Mouse (Mus musculus) CD4-positive, CD25-positive, alpha-beta regulatory T cell (primary cell): Measurements from ENCODE around the gene Pgls. TPM values are rescaled to one million over a fixed set of nuclear protein-coding genes. Genes with fewer than 3 reads are reported as not detected.

Experiments
- polyA plus RNA-seq: library from polyadenylated mRNA; unstranded; fragments of 100-300 nt; shearing (Covaris generic); gene quantifications from one replicate; pipeline ENCODE4 v1.2.1, GENCODE M21; 2017

Gene Pgls
- 115 TPM for polyA plus RNA-seq

DNA sequence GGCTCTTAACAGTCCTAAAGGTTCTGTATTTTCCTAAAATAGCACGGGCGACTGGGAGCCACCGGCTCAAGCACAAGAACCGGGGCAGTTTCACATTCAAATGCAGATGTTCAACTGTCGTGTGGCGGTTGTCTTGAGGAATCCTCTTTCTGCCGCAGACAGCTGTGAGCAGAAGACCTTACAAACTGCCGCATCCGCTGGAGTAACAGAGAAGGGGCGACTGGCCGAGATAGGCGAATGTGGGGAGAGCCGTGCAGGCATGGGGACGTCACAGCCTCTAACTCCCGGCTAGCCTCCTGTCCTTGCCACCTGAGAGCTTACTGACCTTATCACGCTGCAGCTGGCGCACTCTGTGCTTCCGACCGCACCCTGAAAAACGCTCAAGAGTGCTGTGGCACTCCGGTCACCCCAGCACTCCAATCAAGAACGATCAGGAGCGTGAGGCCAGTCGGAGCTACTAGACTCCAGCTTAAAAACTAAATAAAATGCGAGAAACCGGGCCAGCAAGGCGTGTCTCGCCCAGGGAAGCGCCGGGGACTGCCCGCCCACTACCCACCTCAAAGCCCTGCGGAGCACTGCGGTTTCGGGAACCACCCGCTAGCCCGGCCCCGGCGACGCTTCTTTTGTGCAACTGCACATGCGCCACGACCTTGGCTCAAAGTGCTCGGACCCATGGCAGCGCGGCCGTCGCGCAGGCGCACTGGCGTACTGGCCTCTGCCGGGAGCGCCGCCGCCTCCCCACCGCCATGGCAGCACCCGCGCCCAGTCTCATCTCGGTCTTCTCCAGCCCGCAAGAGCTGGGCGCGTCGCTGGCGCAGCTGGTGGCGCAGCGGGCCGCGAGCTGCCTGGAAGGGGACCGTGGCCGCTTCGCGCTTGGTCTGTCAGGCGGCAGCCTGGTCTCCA, at the start of gene Pgls:
Gene Pgls, plus strand, starts transcription at position 706 of the 903 bp plus-strand sequence.

DNA sequence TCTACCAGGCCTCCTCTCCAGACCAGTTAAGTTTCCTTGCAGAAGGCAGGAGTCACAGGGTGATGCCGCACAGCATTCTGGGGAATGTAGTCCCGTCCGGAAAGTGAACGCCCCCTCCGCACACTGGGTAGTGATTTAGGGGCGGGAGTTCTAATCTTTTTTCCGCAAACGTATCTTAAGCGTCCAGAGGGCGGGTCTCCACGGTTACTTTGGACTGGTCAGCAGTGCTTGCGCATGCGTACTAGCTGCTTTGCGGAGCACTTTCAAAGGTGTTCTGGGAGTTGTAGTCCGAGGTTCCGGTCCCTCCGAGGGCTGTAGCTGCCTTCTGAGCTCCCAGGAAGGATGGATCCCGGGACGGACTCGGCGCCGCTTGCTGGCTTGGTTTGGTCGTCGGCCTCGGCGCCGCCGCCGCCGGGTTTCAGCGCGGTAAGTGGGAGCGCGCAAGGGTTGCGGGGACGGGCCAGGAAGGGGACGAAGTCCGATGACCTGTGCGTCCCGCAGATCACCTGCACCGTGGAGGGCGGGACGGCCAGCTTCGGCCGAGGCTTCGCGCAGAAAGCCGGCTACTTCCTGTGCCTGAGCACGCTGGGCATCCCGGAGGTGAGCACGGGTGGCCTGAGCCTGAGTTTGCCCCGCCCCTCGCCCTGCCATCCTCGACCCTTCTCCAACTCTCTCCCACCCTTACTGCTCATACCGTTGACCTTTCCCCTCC, 49.2 kb upstream of the Pgls start, which contains the start of gene Mvb12a:
Gene Mvb12a, plus strand, starts transcription at position 291 of the 712 bp plus-strand sequence.

DNA sequence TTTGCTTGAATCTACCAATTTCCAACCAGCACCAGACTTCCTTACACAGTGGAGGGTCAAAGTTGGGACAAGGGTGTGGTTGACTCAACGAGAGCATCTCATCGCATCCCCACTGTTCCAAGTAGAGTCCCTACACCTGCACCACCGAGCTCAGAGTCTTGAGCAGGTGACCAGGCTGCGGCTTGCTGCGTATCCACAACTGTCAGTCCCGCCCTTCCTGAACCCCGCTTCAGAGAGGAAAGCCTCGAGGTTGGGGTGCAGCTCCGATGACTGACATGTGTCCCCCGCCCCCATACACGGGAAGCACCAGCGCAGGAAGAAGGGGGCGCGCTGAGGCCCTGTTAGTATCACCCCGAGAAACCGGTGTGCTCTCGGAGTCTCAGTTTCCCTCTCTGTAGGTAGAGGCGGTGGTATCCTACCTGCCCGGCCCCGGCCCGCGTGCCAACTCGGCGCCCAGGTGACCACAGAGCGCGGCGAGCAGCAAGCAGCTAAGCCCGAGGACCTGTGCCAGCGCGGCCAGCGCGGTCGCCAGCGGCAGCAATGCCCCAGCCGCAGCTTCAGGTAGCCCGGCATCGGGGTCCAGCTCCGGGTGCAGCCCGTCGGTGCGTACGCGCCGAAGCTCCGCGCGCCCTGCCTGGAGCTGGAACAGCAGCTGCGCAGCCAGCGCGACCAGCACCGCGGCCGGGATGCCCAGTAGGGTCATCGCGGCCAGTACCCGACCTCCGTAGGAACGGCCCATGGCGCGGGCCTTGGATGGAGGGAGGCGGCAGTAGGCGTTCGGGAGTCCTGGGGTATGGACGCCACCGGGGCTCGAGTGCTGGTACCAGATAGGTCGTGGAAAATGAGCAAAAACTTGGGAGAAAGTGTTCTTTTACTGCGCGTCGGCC, 33.7 kb upstream of the Pgls start, which contains the start of gene Tmem221:
Gene Tmem221, minus strand, starts transcription at position 801 of the 887 bp plus-strand sequence.

DNA sequence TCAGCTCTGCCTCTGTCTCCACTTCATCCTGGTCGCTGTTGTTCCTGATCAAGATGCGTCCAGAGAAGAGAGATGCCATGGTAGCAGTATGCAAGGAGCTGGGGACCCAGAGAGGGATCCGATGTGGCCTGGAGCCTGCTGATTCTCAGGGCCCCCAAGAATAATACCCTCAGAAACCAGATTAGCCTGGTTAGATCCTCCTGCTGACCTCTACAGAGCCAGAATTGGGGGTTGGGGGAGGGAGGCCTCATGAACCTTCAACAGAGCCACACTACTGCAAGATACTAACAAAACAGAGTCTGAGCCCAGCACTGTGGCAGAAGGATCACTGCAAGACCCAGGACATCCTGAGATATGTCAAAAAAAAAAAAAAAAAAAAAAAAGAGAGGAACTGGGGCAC, 25.5 kb upstream of the Pgls start, which contains the start of gene Nxnl1:
Gene Nxnl1, minus strand, starts transcription at position 101 of the 400 bp plus-strand sequence.

DNA sequence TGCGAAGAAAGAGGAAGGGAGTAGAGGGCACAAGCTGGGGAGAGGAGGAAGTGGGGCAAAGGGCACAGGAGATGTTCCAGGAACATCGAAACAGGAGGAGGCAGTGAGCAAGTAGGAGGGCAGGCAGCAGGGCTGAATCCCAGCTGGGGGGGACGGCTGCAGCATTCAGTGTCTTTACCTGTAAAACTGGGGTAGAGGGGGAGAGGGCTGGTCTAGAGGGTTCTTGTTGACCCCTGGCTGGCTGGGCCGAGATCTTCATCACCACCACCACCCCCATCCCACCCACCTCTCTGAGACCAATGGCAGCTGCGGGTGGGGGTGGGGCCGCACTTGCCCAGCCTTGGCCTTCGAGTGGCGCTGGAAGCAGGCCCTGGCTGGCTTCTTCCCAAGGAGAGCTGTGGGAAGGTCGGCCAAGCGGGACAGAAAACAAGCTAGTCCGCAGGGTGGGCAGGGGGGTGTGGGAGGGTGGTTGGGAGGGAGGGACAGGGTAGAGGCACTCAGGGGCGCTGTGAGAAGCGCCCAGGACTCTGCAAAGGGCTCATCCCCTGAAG, 23.5 kb upstream of the Pgls start, which contains the start of gene Slc27a1:
Gene Slc27a1, plus strand, starts transcription at position 496 of the 551 bp plus-strand sequence.

DNA sequence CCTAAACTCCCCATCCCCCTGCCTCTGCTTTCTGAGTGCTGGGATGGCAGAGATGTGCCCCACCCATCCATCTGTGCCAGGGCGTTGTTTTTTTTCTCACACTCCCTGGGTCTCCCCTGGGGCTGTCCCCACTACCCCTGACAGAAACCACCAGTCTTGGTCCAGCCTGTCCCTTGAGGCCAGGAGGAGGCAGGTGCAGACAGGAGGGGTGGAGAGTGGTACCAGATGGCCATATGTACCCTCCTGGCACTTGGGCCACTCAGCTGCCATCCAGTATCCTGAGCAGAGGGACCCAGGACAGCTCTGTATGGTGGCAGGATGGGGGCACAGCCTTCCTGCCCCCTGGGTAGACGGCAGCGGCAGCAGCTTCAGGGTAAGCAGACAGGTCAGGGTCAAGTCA, 5.5 kb downstream of the Pgls start, which contains the start of gene Fam129c:
Gene Fam129c, plus strand, starts transcription at position 198 of the 400 bp plus-strand sequence.

DNA sequence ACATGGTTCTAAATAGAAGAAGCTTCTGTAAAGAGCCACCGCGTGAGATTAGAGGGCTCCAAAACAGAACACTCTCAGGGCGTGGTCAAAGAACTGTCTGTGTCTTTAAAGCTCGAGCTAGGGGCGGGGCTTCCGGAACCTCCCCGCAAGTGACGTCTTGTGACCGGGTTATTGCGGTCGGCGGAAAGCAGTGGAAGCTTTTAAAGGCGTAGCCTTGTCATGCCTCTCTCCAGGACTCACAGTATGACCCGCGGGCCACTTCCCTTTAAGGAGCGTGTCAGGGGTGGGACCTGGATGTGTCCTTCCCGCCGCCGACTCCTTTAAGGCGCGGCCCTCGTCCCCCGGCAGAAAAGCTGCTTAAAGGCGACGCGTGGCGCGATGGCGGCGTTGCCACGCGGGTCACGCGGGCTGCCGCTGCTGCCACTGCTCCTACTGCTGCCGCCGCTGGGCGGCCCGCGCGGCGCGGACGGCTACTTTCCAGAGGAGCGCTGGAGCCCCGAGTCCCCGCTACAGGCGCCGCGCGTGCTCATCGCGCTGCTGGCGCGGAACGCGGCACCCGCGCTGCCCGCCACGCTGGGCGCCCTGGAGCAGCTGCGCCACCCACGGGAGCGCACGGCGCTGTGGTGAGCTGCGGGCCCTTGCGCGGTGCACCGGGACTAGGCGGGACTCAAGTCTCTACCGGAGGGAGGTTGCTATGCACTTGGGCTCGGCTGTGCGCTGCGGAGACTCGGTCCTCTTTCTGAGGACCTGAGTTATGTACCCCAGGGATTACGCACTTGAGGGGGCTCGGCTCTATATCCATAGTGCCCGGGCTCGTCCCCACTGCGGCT, 19.1 kb downstream of the Pgls start, which contains the start of gene Colgalt1:
Gene Colgalt1, plus strand, starts transcription at position 177 of the 830 bp plus-strand sequence.

Other genes with a start within 250 kb of the Pgls start
- gene Use1, start 225.3 kb upstream of the Pgls start, polyA plus RNA-seq: 143 TPM
- gene Ocel1, start 220.9 kb upstream of the Pgls start, polyA plus RNA-seq: 19.0 TPM
- 8.1 TPM for gene Nr2f6, start 210.2 kb upstream of the Pgls start, polyA plus RNA-seq
- gene Ushbp1, start 196.4 kb upstream of the Pgls start, polyA plus RNA-seq: 0.26 TPM
- 116 TPM for gene Babam1, start 195.3 kb upstream of the Pgls start, polyA plus RNA-seq
- 1.4 TPM for gene Ankle1, start 186.2 kb upstream of the Pgls start, polyA plus RNA-seq
- gene Abhd8, start 128.5 kb upstream of the Pgls start, polyA plus RNA-seq: 156 TPM
- 72.6 TPM for gene Mrpl34, start 127.2 kb upstream of the Pgls start, polyA plus RNA-seq
- gene Dda1, start 123.0 kb upstream of the Pgls start, polyA plus RNA-seq: 106 TPM
- gene Ano8, start 106.2 kb upstream of the Pgls start, polyA plus RNA-seq: 16.2 TPM
- 10.7 TPM for gene Gtpbp3, start 104.1 kb upstream of the Pgls start, polyA plus RNA-seq
- 0.55 TPM for gene Plvap, start 80.4 kb upstream of the Pgls start, polyA plus RNA-seq
- 0.19 TPM for gene Ccdc194, start 66.5 kb upstream of the Pgls start, polyA plus RNA-seq
- 116 TPM for gene Bst2, start 54.7 kb upstream of the Pgls start, polyA plus RNA-seq
- 96.2 TPM for gene Mvb12a, start 49.3 kb upstream of the Pgls start, polyA plus RNA-seq
- 2.2 TPM for gene Tmem221, start 33.3 kb upstream of the Pgls start, polyA plus RNA-seq
- gene Nxnl1, start 25.6 kb upstream of the Pgls start, polyA plus RNA-seq: 0.25 TPM
- gene Slc27a1, start 23.3 kb upstream of the Pgls start, polyA plus RNA-seq: 15.6 TPM
- gene Fam129c, start 5.5 kb downstream of the Pgls start, polyA plus RNA-seq: 13.0 TPM
- gene Colgalt1, start 18.8 kb downstream of the Pgls start, polyA plus RNA-seq: 51.1 TPM
- 0.63 TPM for gene Unc13a, start 79.6 kb downstream of the Pgls start, polyA plus RNA-seq
- gene Jak3, start 84.1 kb downstream of the Pgls start, polyA plus RNA-seq: 166 TPM
- 47.0 TPM for gene Insl3, start 97.0 kb downstream of the Pgls start, polyA plus RNA-seq
- 6.1 TPM for gene B3gnt3, start 109.6 kb downstream of the Pgls start, polyA plus RNA-seq
- 249 TPM for gene Fcho1, start 133.5 kb downstream of the Pgls start, polyA plus RNA-seq